Mouse (Mus musculus): ENCODE results near the gene Irak3.

- TF ChIP-seq CTCF (IDR thresholded peaks at IDR 0.05; ENCODE audit: low read depth, low read length) (no peak), POLR2A (IDR thresholded peaks at IDR 0.05; ENCODE audit: insufficient read depth, low read length) (no peak)
Measured at GRCm38 (mm10) chr10:120192278-120192677, 9.7 kb downstream of the Irak3 start.

All from ES-Bruce4 (cell line).